Mouse (Mus musculus): ENCODE measurements around the gene Timp3. TPM values are rescaled to one million over a fixed set of nuclear protein-coding genes. Genes with fewer than 3 reads are reported as not detected.

Gene Timp3
- polyA plus RNA-seq, 1 experiment from 2014 or later = 43.7 TPM

- Histone ChIP-seq H3K4me2 (ENCODE audit: low read depth, low read length) (no peak overlapping the region), H3K9me3 (ENCODE audit: control insufficient read depth, low read length) (no peaks in the 10 kb centered on the region), H3K4me1 (ENCODE audit: control insufficient read depth, insufficient read depth, low read length) (no peaks in the 10 kb centered on the region), H3K4me3 (ENCODE audit: low read length) (no peak overlapping the region), H3K9ac (ENCODE audit: low read depth, low read length) (no peak overlapping the region), H3K27me3 (replicated peaks; ENCODE audit: control insufficient read depth, insufficient read depth, low read length) (no peaks in the 10 kb centered on the region), H3K36me3 (ENCODE audit: control insufficient read depth, insufficient read depth, low read length) (no peaks in the 10 kb centered on the region), H3K27ac (ENCODE audit: low read length) (peak overlapping the region; percentile 50; the same call in 1 of the 2 replicates)
- 64% methylated on average over 19 of the region's 19 CpGs for WGBS
- ATAC-seq = 0 out of 2 replicates have a peak, but pooled peaks have one; percentile 38
Measured at GRCm38 (mm10) chr10:86273410-86274191, 26.6 kb upstream of the Timp3 start.

- ATAC-seq = no peak
- WGBS = 88% methylated on average over 5 of the region's 5 CpGs
- Histone ChIP-seq H3K27me3 (replicated peaks; ENCODE audit: control insufficient read depth, insufficient read depth, low read length) (no peaks in the 10 kb centered on the region), H3K4me2 (ENCODE audit: low read depth, low read length) (no peak overlapping the region), H3K9ac (ENCODE audit: low read depth, low read length) (no peak overlapping the region), H3K9me3 (ENCODE audit: control insufficient read depth, low read length) (no peaks in the 10 kb centered on the region), H3K4me1 (ENCODE audit: control insufficient read depth, insufficient read depth, low read length) (no peaks in the 10 kb centered on the region), H3K27ac (ENCODE audit: low read length) (no peak overlapping the region), H3K36me3 (ENCODE audit: control insufficient read depth, insufficient read depth, low read length) (no peaks in the 10 kb centered on the region), H3K4me3 (ENCODE audit: low read length) (no peak overlapping the region)
Measured at GRCm38 (mm10) chr10:86275585-86275984, 24.6 kb upstream of the Timp3 start.

GRCm38 (mm10) chr10:86277327-86277726 is 22.8 kb upstream of the Timp3 start:
- no peaks in the 10 kb centered on the region for H3K9me3 ChIP-seq (ENCODE audit: control insufficient read depth, low read length)
- no peak overlapping the region for H3K27ac ChIP-seq (ENCODE audit: low read length)
- no peak for ATAC-seq
- no peaks in the 10 kb centered on the region for H3K4me1 ChIP-seq (ENCODE audit: control insufficient read depth, insufficient read depth, low read length)
- no peak overlapping the region for H3K4me2 ChIP-seq (ENCODE audit: low read depth, low read length)
- WGBS = 87% methylated on average over 5 of the region's 5 CpGs
- no peaks in the 10 kb centered on the region for H3K36me3 ChIP-seq (ENCODE audit: control insufficient read depth, insufficient read depth, low read length)
- H3K4me3 ChIP-seq (ENCODE audit: low read length) = no peak overlapping the region
- H3K9ac ChIP-seq (ENCODE audit: low read depth, low read length) = no peak overlapping the region
- no peaks in the 10 kb centered on the region for H3K27me3 ChIP-seq (replicated peaks; ENCODE audit: control insufficient read depth, insufficient read depth, low read length)

- Histone ChIP-seq H3K4me1 (ENCODE audit: control insufficient read depth, insufficient read depth, low read length) (no peaks in the 10 kb centered on the region), H3K4me2 (ENCODE audit: low read depth, low read length) (no peak overlapping the region), H3K9ac (ENCODE audit: low read depth, low read length) (no peak overlapping the region), H3K4me3 (ENCODE audit: low read length) (no peak overlapping the region), H3K27ac (ENCODE audit: low read length) (no peak overlapping the region), H3K27me3 (replicated peaks; ENCODE audit: control insufficient read depth, insufficient read depth, low read length) (no peaks in the 10 kb centered on the region), H3K36me3 (ENCODE audit: control insufficient read depth, insufficient read depth, low read length) (no peaks in the 10 kb centered on the region), H3K9me3 (ENCODE audit: control insufficient read depth, low read length) (no peaks in the 10 kb centered on the region)
- 78% methylated on average over 2 of the region's 2 CpGs for WGBS
- no peak for ATAC-seq
Measured at GRCm38 (mm10) chr10:86278481-86278880, 21.7 kb upstream of the Timp3 start.

GRCm38 (mm10) chr10:86279579-86280168 is 20.5 kb upstream of the Timp3 start:
- Histone ChIP-seq H3K4me2 (ENCODE audit: low read depth, low read length) (no peak overlapping the region), H3K4me3 (ENCODE audit: low read length) (no peak overlapping the region), H3K36me3 (ENCODE audit: control insufficient read depth, insufficient read depth, low read length) (no peaks in the 10 kb centered on the region), H3K9ac (ENCODE audit: low read depth, low read length) (no peak overlapping the region), H3K4me1 (ENCODE audit: control insufficient read depth, insufficient read depth, low read length) (no peaks in the 10 kb centered on the region), H3K9me3 (ENCODE audit: control insufficient read depth, low read length) (no peaks in the 10 kb centered on the region), H3K27ac (ENCODE audit: low read length) (no peak overlapping the region), H3K27me3 (replicated peaks; ENCODE audit: control insufficient read depth, insufficient read depth, low read length) (no peaks in the 10 kb centered on the region)
- ATAC-seq = no peak
- WGBS = 85% methylated on average over 7 of the region's 7 CpGs

DNA sequence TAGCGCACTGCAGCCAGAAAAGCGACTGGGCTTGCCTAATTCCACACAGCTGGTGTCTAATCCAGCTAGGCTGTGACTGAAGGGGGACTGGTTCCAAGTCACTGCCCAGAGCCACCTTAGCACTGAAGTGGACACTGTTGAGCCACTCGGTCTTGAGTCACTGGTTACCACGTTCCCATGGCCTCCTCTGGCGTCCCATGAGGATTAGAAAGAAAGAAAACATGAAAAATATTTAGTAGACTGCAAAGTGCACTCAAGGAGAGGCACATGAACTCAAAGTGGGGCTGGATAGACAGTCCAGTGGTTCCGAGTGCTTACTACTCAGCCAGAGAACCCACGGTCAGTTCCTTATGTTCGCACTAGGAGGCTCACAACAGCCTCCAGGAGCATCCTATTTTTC is 18.9 kb upstream of the Timp3 start:
- no peaks in the 10 kb centered on the region for H3K9me3 ChIP-seq (ENCODE audit: control insufficient read depth, low read length)
- H3K4me1 ChIP-seq (ENCODE audit: control insufficient read depth, insufficient read depth, low read length) = no peaks in the 10 kb centered on the region
- H3K4me3 ChIP-seq (ENCODE audit: low read length) = no peak overlapping the region
- H3K27ac ChIP-seq (ENCODE audit: low read length) = no peak overlapping the region
- ATAC-seq = no peak
- 91% methylated on average over 8 of the region's 8 CpGs for WGBS
- H3K4me2 ChIP-seq (ENCODE audit: low read depth, low read length) = no peak overlapping the region
- no peaks in the 10 kb centered on the region for H3K36me3 ChIP-seq (ENCODE audit: control insufficient read depth, insufficient read depth, low read length)
- no peak overlapping the region for H3K9ac ChIP-seq (ENCODE audit: low read depth, low read length)
- no peaks in the 10 kb centered on the region for H3K27me3 ChIP-seq (replicated peaks; ENCODE audit: control insufficient read depth, insufficient read depth, low read length)

- H3K4me1 ChIP-seq (ENCODE audit: control insufficient read depth, insufficient read depth, low read length) = no peaks in the 10 kb centered on the region
- H3K27ac ChIP-seq (ENCODE audit: low read length) = no peak overlapping the region
- H3K4me2 ChIP-seq (ENCODE audit: low read depth, low read length) = no peak overlapping the region
- no peaks in the 10 kb centered on the region for H3K9me3 ChIP-seq (ENCODE audit: control insufficient read depth, low read length)
- no peaks in the 10 kb centered on the region for H3K27me3 ChIP-seq (replicated peaks; ENCODE audit: control insufficient read depth, insufficient read depth, low read length)
- WGBS = 92% methylated on average over 7 of the region's 7 CpGs
- H3K36me3 ChIP-seq (ENCODE audit: control insufficient read depth, insufficient read depth, low read length) = no peaks in the 10 kb centered on the region
- ATAC-seq = no peak
- no peak overlapping the region for H3K9ac ChIP-seq (ENCODE audit: low read depth, low read length)
- no peak overlapping the region for H3K4me3 ChIP-seq (ENCODE audit: low read length)
Measured at GRCm38 (mm10) chr10:86286508-86286907, 13.7 kb upstream of the Timp3 start.

- Histone ChIP-seq H3K4me1 (ENCODE audit: control insufficient read depth, insufficient read depth, low read length) (peaks cover 3% of the 10 kb centered on the region; the same call in 1 of the 2 replicates), H3K4me2 (ENCODE audit: low read depth, low read length) (no peak overlapping the region), H3K36me3 (ENCODE audit: control insufficient read depth, insufficient read depth, low read length) (no peaks in the 10 kb centered on the region), H3K9ac (ENCODE audit: low read depth, low read length) (no peak overlapping the region), H3K27me3 (replicated peaks; ENCODE audit: control insufficient read depth, insufficient read depth, low read length) (no peaks in the 10 kb centered on the region), H3K9me3 (ENCODE audit: control insufficient read depth, low read length) (no peaks in the 10 kb centered on the region), H3K27ac (ENCODE audit: low read length) (no peak overlapping the region), H3K4me3 (ENCODE audit: low read length) (no peak overlapping the region)
- no peak for ATAC-seq
- WGBS = 64% methylated on average over 8 of the region's 8 CpGs
Measured at GRCm38 (mm10) chr10:86290109-86290771, 9.9 kb upstream of the Timp3 start.

- H3K4me2 ChIP-seq (ENCODE audit: low read depth, low read length) = no peak overlapping the region
- 86% methylated on average over 1 of the region's 1 CpGs for WGBS
- no peak overlapping the region for H3K27ac ChIP-seq (ENCODE audit: low read length)
- no peaks in the 10 kb centered on the region for H3K36me3 ChIP-seq (ENCODE audit: control insufficient read depth, insufficient read depth, low read length)
- H3K9ac ChIP-seq (ENCODE audit: low read depth, low read length) = no peak overlapping the region
- no peaks in the 10 kb centered on the region for H3K27me3 ChIP-seq (replicated peaks; ENCODE audit: control insufficient read depth, insufficient read depth, low read length)
- no peaks in the 10 kb centered on the region for H3K9me3 ChIP-seq (ENCODE audit: control insufficient read depth, low read length)
- H3K4me3 ChIP-seq (ENCODE audit: low read length) = no peak overlapping the region
- peaks cover 11% of the 10 kb centered on the region; the same call in 1 of the 2 replicates for H3K4me1 ChIP-seq (ENCODE audit: control insufficient read depth, insufficient read depth, low read length)
- no peak for ATAC-seq
Measured at GRCm38 (mm10) chr10:86293880-86294279, 6.3 kb upstream of the Timp3 start.
